Mouse (Mus musculus) embryonic fibroblast, embryonic 13.5 days (primary cell): Measurements from ENCODE around the gene Ctnnd2.

Source experiments
- CTCF ChIP-seq: IDR thresholded peaks from 2 replicates; pipeline ENCODE4 v1.5.1; 2011; ENCODE audit warnings: mild to moderate bottlenecking, control low read depth, low read length, moderate library complexity, borderline replicate concordance; ENCODE audit not compliant: insufficient read depth
- POLR2A ChIP-seq: IDR thresholded peaks from 2 replicates; pipeline ENCODE4 v1.6.1; 2011; ENCODE audit warnings: low read depth, mild to moderate bottlenecking, control low read depth, low read length, moderate library complexity

GRCm38 (mm10) chr15:30693754-30694205 is 521.4 kb downstream of the Ctnnd2 start:
- TF ChIP-seq POLR2A, result no peak
- no peak for TF ChIP-seq CTCF
